Mouse (Mus musculus): ENCODE results near the gene Ctbp1. TPM values are rescaled to one million over a fixed set of nuclear protein-coding genes. Genes with fewer than 3 reads are reported as not detected.

The Ctbp1 gene
- polyA plus RNA-seq (2015; fragmentation: Nextera tagmentation; extraction: Ambion mirVana), result 169 and 194 TPM in 2 replicates

DNA sequence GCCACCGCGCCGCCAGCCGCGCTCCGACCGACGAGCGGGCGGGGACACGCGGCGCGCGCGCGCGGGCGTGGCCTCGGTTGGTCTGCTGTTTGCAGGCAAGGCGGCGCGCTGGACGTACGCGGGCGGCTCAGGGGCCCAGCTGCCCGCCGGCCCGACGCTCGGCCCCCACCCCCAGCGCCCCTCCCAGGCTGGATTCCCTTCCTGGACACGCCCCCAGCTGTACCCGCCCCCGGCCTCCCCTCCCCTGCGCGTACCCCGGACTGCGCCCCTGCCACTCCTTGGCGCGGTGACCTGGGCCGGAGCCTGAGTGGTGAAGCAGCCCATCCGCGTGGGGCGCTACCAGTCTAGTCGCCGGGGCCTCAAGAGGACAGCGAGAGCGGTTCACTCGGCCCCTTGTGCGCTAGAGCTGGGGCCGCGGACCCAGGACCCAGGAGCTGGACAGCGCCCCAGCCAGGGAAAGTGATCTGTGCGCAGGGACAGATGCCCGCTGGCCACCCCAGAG lies at the start of gene Ctbp1:
Gene Ctbp1, minus strand, starts transcription at position 42 of the 502 bp plus-strand sequence.

DNA sequence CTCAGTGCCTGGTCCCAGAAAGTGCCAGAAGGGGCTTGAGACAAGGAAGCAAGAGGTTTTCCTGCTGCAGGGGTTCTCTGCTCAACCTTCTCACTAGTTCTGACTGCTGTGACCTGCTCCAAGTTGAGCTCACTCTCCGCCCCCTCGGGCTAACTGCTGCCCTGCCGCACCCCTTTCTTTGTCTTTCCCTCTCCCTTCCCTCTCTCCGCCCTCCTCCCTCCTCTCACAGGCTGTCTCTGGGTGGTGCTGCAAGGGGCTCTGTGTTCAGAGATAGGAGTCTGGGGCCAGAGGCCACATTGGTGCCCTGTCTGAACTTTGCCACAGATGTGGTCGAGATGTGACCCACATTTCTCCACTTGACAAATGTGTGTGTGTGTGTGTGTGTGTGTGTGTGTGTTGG lies 56.7 kb downstream of the Ctbp1 start, which contains the start of gene Spon2:
Gene Spon2, minus strand, starts transcription at position 375 of the 400 bp plus-strand sequence.

Other genes with a start within 250 kb of the Ctbp1 start
- gene Slc5a1, start 170.8 kb downstream of the Ctbp1 start, polyA plus RNA-seq (2015; fragmentation: Nextera tagmentation; extraction: Ambion mirVana), result 0.03 and 0.49 TPM in 2 replicates
- 16.2 and 33.4 TPM in 2 replicates for gene Spon2, start 56.5 kb downstream of the Ctbp1 start, polyA plus RNA-seq (2015; fragmentation: Nextera tagmentation; extraction: Ambion mirVana)
- gene Maea, start 60.5 kb upstream of the Ctbp1 start, polyA plus RNA-seq (2015; fragmentation: Nextera tagmentation; extraction: Ambion mirVana), result 75.3 and 108 TPM in 2 replicates
- 4.7 and 6.3 TPM in 2 replicates for gene Uvssa, start 103.6 kb upstream of the Ctbp1 start, polyA plus RNA-seq (2015; fragmentation: Nextera tagmentation; extraction: Ambion mirVana)
- gene Nkx1-1, start 159.0 kb upstream of the Ctbp1 start, polyA plus RNA-seq (2015; fragmentation: Nextera tagmentation; extraction: Ambion mirVana), result not detected in 2 replicates

Data from adrenal gland, postnatal 0 days (tissue).